Mouse (Mus musculus): ENCODE data around the gene Sirt2. TPM values are rescaled to one million over a fixed set of nuclear protein-coding genes. Genes with fewer than 3 reads are reported as not detected.

Gene Sirt2
- total and polyA plus RNA-seq, 3 experiments, result 35.7 to 72.4 TPM; not detected in 1

- peak; percentile 61; the same call in 1 of the 2 replicates for TF ChIP-seq MAZ (IDR thresholded peaks at IDR 0.05; ENCODE audit: low read depth, low read length)
- TF ChIP-seq RAD21 (IDR thresholded peaks at IDR 0.05; ENCODE audit: low read depth, low read length), result no peak
- no peak; the same call in 1 of the 2 replicates for TF ChIP-seq MXI1 (IDR thresholded peaks at IDR 0.05; ENCODE audit: low read depth, low read length)
- peak; percentile 88 for TF ChIP-seq RCOR1 (IDR thresholded peaks at IDR 0.05; ENCODE audit: low read depth, low read length)
- peak; percentile 46; the same call in 1 of the 2 replicates for TF ChIP-seq E2F4 (IDR thresholded peaks at IDR 0.05; ENCODE audit: borderline replicate concordance, low read depth, low read length)
- no peak for TF ChIP-seq SMC3 (IDR thresholded peaks at IDR 0.05; ENCODE audit: low read depth, low read length)
- TF ChIP-seq CTCF (IDR thresholded peaks at IDR 0.05 in 2 of 3, conservative IDR thresholded peaks at IDR 0.05 in 1 of 3; ENCODE audit: control insufficient read depth in 1 of 3, insufficient read depth in 1 of 3, low read depth in 2 of 3, low read length in 3 of 3, poor library complexity in 1 of 3, severe bottlenecking in 1 of 3), result peak in 2 of 3 experiments; percentile 31 to 36; a peak in 4 of 6 replicates
- peak; percentile 25; the same call in 1 of the 2 replicates for TF ChIP-seq ZMIZ1 (IDR thresholded peaks at IDR 0.05; ENCODE audit: low read depth, low read length)
- TF ChIP-seq TAL1 (IDR thresholded peaks at IDR 0.05; ENCODE audit: low read length), result no peak
- TF ChIP-seq POLR2A (IDR thresholded peaks at IDR 0.05; ENCODE audit: control insufficient read depth in 1 of 2, insufficient read depth in 1 of 2, low read depth in 1 of 2, low read length in 2 of 2, poor library complexity in 1 of 2), result peak; percentile 77 to 86
- TF ChIP-seq ZKSCAN1 (IDR thresholded peaks at IDR 0.05; ENCODE audit: low read depth, low read length), result no peak
Measured at GRCm38 (mm10) chr7:28810107-28811066, 43.9 kb downstream of the Sirt2 start (continued).

- Histone ChIP-seq H3K9ac (ENCODE audit: control insufficient read depth, low read depth, low read length, poor library complexity, severe bottlenecking) (peak overlapping the region; percentile 97), H3K27ac (ENCODE audit: control insufficient read depth, low read depth, low read length) (peak overlapping the region; percentile 92), H3K4me3 (ENCODE audit: control insufficient read depth in 1 of 2, insufficient read depth in 1 of 2, low read depth in 2 of 2, low read length in 2 of 2) (peak overlapping the region; percentile 68 to 81), H3K36me3 (ENCODE audit: control insufficient read depth in 1 of 2, insufficient read depth in 2 of 2, low read length in 2 of 2) (peaks cover 24 to 45% of the 10 kb centered on the region in 2 experiments), H3K9me3 (replicated peaks; ENCODE audit: insufficient read depth, low read length) (no peaks in the 10 kb centered on the region), H3K27me3 (ENCODE audit: control insufficient read depth in 1 of 2, insufficient read depth in 2 of 2, low read length in 2 of 2) (no peaks in the 10 kb centered on the region), H3K79me2 (ENCODE audit: control insufficient read depth, insufficient read depth, low read length, poor library complexity) (peaks cover 55% of the 10 kb centered on the region), H3K4me1 (ENCODE audit: control insufficient read depth in 1 of 2, insufficient read depth in 2 of 2, low read length in 2 of 2) (peaks cover 11 to 51% of the 10 kb centered on the region in 2 experiments)
- DNase-seq (ENCODE audit: low read depth, low spot score), result peak; percentile 97
- peak in 1 of 2 experiments; percentile 57; a peak in 2 of 4 replicates for TF ChIP-seq EP300 (IDR thresholded peaks at IDR 0.05; ENCODE audit: low read depth in 1 of 2, low read length in 2 of 2)
- TF ChIP-seq USF2 (IDR thresholded peaks at IDR 0.05; ENCODE audit: borderline replicate concordance in 1 of 2, insufficient read depth in 1 of 2, low read depth in 1 of 2, low read length in 2 of 2), result no peak
- TF ChIP-seq NELFE (IDR thresholded peaks at IDR 0.05; ENCODE audit: low read depth, low read length), result no peak
- TF ChIP-seq GABPA (IDR thresholded peaks at IDR 0.05; ENCODE audit: low read depth, low read length), result no peak
- TF ChIP-seq MAX (IDR thresholded peaks at IDR 0.05; ENCODE audit: low read length), result peak; percentile 98
- TF ChIP-seq MEF2A (IDR thresholded peaks at IDR 0.05; ENCODE audit: extremely low read depth, insufficient replicate concordance, low read depth, low read length, poor library complexity, severe bottlenecking), result no peak
- TF ChIP-seq POLR2A (IDR thresholded peaks at IDR 0.05; ENCODE audit: control insufficient read depth in 1 of 2, insufficient read depth in 1 of 2, low read depth in 1 of 2, low read length in 2 of 2, poor library complexity in 1 of 2), result peak in 1 of 2 experiments; percentile 55; a peak in 1 of 4 replicates
- no peak for TF ChIP-seq CTCF (IDR thresholded peaks at IDR 0.05 in 2 of 3, conservative IDR thresholded peaks at IDR 0.05 in 1 of 3; ENCODE audit: control insufficient read depth in 1 of 3, insufficient read depth in 1 of 3, low read depth in 2 of 3, low read length in 3 of 3, poor library complexity in 1 of 3, severe bottlenecking in 1 of 3)
- TF ChIP-seq ELF1 (IDR thresholded peaks at IDR 0.05; ENCODE audit: low read depth, low read length), result peak; percentile 57; the same call in 1 of the 2 replicates
- no peak for TF ChIP-seq SMC3 (IDR thresholded peaks at IDR 0.05; ENCODE audit: low read depth, low read length)
- no peak for TF ChIP-seq TAL1 (IDR thresholded peaks at IDR 0.05; ENCODE audit: low read length)
- TF ChIP-seq SIN3A (IDR thresholded peaks at IDR 0.05; ENCODE audit: low read length), result peak; percentile 91
- no peak for TF ChIP-seq ZC3H11A (IDR thresholded peaks at IDR 0.05; ENCODE audit: low read depth, low read length)
- peak; percentile 43; the same call in 1 of the 2 replicates for TF ChIP-seq TBP (IDR thresholded peaks at IDR 0.05; ENCODE audit: low read depth, low read length)
- peak; percentile 74; the same call in 1 of the 2 replicates for TF ChIP-seq HCFC1 (IDR thresholded peaks at IDR 0.05; ENCODE audit: low read depth, low read length)
- TF ChIP-seq ZMIZ1 (IDR thresholded peaks at IDR 0.05; ENCODE audit: low read depth, low read length), result peak; percentile 5; the same call in 1 of the 2 replicates
- peak; percentile 93 for TF ChIP-seq MXI1 (IDR thresholded peaks at IDR 0.05; ENCODE audit: low read depth, low read length)
- TF ChIP-seq RCOR1 (IDR thresholded peaks at IDR 0.05; ENCODE audit: low read depth, low read length), result no peak
- no peak for TF ChIP-seq JUND (IDR thresholded peaks at IDR 0.05; ENCODE audit: low read depth, low read length)
- no peak for TF ChIP-seq KAT2A (conservative IDR thresholded peaks at IDR 0.05; ENCODE audit: low read depth, low read length)
- peak; percentile 70; the same call in 1 of the 2 replicates for TF ChIP-seq MAZ (IDR thresholded peaks at IDR 0.05; ENCODE audit: low read depth, low read length)
- TF ChIP-seq POLR2AphosphoS5 (IDR thresholded peaks at IDR 0.05; ENCODE audit: borderline replicate concordance, low read depth, low read length), result no peak
- no peak for TF ChIP-seq MAFK (IDR thresholded peaks at IDR 0.05; ENCODE audit: borderline replicate concordance, low read depth, low read length)
- no peak for TF ChIP-seq RAD21 (IDR thresholded peaks at IDR 0.05; ENCODE audit: low read depth, low read length)
- no peak; the same call in 1 of the 2 replicates for TF ChIP-seq MYB (IDR thresholded peaks at IDR 0.05; ENCODE audit: low read depth, low read length)
- TF ChIP-seq NRF1 (IDR thresholded peaks at IDR 0.05; ENCODE audit: insufficient read depth, low read depth, low read length, poor library complexity, severe bottlenecking), result peak; percentile 93
- no peak for TF ChIP-seq CHD2 (IDR thresholded peaks at IDR 0.05; ENCODE audit: low read length)
Measured at GRCm38 (mm10) chr7:28811228-28811627, 44.7 kb downstream of the Sirt2 start.

Measured in MEL (cell line).